Mouse (Mus musculus) central nervous system, embryonic 11.5 days (tissue): ENCODE measurements around the gene Reg1. TPM values are rescaled to one million over a fixed set of nuclear protein-coding genes. Genes with fewer than 3 reads are reported as not detected.

Experiments used
- polyA plus RNA-seq: library from polyadenylated mRNA; depleted of rRNA; stranded (reverse); fragments of >200 nt; gene quantifications from 2 replicates; pipeline ENCODE4 v1.2.3, GENCODE M21; 2012; rRNA removed

Reg1 gene
- polyA plus RNA-seq, result 0.07 TPM in 1 of 2 replicates, not detected in the other

GRCm38 (mm10) chr6:78422411-78422810 lies at the start of gene Reg1:
Gene Reg1 (plus strand): TSS chr6:78422711.

GRCm38 (mm10) chr6:78378765-78379164 lies 43.7 kb upstream of the Reg1 start, which contains the start of gene Reg3d:
Gene Reg3d (minus strand): TSS chr6:78378865.

GRCm38 (mm10) chr6:78380409-78380808 lies 42.1 kb upstream of the Reg1 start, which contains the start of gene Reg3a:
Gene Reg3a (plus strand): TSS chr6:78380709.

GRCm38 (mm10) chr6:78395323-78395722 lies 27.2 kb upstream of the Reg1 start, which contains the start of gene Reg2:
Gene Reg2 (plus strand): TSS chr6:78395623.

GRCm38 (mm10) chr6:78468772-78469171 lies 46.3 kb downstream of the Reg1 start, which contains the start of gene Reg3g:
Gene Reg3g (minus strand): TSS chr6:78468872.

Other genes with a start within 250 kb of the Reg1 start
- 0.11 and 0.74 TPM in 2 replicates for gene Reg3b, start 52.1 kb upstream of the Reg1 start, polyA plus RNA-seq
- gene Reg3d, start 43.8 kb upstream of the Reg1 start, polyA plus RNA-seq, result not detected in 2 replicates
- 0.08 TPM in 1 of 2 replicates, not detected in the other for gene Reg3a, start 42.0 kb upstream of the Reg1 start, polyA plus RNA-seq
- gene Reg2, start 27.1 kb upstream of the Reg1 start, polyA plus RNA-seq, result not detected in 2 replicates
- gene Reg3g, start 46.2 kb downstream of the Reg1 start, polyA plus RNA-seq, result 0.15 and 0.31 TPM in 2 replicates